Mouse (Mus musculus): Measurements from ENCODE around the gene E030018B13Rik. TPM values are rescaled to one million over a fixed set of nuclear protein-coding genes. Genes with fewer than 3 reads are reported as not detected.

Gene E030018B13Rik
- total RNA-seq (2021) = not detected
- long read RNA-seq, experiment 1 = 0 reads
- long read RNA-seq, experiment 2 = 0 reads

DNA sequence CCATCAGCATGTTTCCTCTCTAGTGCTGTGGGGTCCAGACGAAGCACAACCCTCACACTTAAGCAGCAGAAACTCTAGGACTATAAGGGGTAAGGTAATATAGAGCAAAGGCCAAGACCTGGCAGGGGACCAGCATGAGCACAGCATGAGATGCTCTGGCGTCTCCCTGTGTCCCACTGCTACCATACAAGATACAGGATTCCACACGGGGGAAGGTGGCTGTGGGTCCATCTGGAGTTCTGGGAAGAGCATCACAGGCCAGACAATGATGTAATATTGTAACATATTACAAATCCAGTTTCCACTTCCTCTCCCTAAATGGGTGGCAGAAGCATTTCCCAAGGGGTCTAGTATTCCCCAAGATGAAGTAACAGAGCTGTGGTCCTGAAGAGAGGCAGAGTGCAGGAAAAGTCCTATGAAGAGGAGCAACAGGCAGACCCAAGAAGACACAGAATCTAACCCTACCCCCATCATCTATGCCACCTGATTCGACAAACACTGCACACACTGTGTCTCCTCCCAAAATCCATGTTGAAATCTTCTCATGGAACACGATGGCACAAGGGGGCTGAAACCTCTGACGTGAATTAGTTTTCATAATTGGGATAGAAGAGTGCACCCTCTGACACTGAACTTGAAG is at the start of gene E030018B13Rik:
Gene E030018B13Rik (plus strand): TSS at position 590 of the 640 bp plus-strand sequence.
- intact Hi-C loops (cut with DNase I; ENCODE audit: low total_unique reads) = no loop called here
- no peak for DNase-seq

DNA sequence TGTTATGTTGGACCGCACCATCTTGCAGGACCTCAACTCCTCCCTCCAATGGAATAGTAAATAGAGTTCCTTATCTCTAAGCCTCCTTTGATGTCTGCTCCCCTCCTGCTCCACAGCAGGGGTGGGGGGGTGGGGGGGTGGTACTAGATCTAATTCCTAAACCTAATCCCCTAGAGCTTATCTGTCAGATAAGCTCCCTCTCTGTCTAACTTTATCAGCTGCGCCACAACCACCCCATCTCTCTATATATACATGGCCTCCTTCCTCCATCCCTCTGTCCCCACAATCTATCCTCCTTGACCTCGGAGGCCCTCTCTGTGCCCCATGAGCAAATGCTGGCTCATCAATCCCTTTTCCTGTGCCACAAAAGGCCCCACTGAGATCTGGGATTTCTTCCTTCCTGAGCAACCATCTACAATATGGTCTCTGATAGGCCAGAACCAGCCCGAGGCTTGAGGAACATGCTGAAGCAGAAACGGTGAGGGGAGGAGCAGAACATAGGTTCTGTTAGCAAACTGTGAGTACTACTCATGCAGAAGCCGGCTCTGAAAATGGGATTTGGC is 48.2 kb upstream of the E030018B13Rik start:
- intact Hi-C loops (cut with DNase I; ENCODE audit: low total_unique reads) = no loop called here
- no peak for DNase-seq

DNA sequence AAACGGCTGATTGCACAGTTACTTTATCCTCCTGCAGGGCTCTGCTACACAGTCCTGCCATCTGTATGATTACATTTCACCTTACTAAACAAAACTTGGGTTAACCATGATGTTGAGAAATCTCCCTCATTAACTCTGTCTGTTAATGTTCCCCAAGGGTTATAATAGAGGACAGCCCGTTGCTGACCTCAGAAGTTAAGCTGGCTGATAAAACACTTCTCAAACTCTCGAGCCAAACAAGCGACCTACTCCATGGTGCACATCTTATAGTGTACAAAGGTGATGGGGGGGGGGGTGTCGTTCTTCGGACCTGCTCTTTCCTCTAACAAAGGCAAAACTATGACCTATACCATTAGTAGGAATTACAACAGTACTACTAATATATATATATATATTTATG is 45.0 kb upstream of the E030018B13Rik start:
- intact Hi-C loops (cut with DNase I; ENCODE audit: low total_unique reads) = no loop called here
- DNase-seq = no peak

DNA sequence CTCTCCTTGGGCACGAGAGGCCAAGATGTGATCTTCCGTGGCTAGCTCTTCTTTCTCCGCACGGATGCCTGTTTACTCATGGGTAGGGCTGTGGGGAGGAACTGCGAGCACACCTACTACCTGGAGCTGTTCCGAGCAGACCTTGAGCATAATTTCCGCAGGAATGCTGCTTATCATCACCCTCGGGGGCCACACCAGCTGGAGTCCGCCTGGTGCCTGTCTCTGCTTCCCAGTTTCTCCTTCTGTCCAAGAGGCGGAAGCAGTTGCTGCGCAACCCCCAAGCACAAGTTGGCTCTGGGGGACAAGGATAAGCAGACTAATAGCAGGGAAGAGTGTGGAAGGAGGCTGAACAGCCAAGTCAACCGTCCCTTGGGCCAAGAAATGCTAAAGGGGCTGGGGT is 42.8 kb upstream of the E030018B13Rik start:
- no peak for DNase-seq
- intact Hi-C loops (cut with DNase I; ENCODE audit: low total_unique reads) = no loop called here

- no peak for DNase-seq
- intact Hi-C loops (cut with DNase I; ENCODE audit: low total_unique reads) = no loop called here
These were observed 41.0 kb upstream of the E030018B13Rik start for GRCm38 (mm10) chr7:63875686-63876085.

- DNase-seq = no peak
- intact Hi-C loops (cut with DNase I; ENCODE audit: low total_unique reads) = no loop called here
These were observed 40.0 kb upstream of the E030018B13Rik start for GRCm38 (mm10) chr7:63876640-63877039.

DNA sequence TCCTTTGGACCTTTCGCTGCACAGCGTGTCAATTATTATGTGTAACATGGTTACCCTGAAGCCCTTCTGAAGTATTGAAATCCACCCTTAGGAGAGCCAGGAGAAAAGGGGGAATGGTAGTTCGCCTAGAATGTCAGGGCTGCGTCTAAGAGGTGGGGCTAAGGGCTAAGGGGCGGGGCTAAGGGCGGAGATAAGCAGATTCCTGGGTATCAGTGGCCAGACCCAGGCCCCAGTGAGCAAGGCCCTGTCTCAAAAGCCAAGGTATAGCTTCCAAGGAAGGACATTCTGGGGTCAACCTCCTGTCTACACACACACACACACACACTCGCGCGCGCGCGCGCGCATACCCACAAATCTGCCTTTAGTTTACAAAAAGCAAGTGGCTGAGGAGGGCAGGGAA is 39.0 kb upstream of the E030018B13Rik start:
- no peak for DNase-seq
- intact Hi-C loops (cut with DNase I; ENCODE audit: low total_unique reads) = no loop called here

- intact Hi-C loops (cut with DNase I; ENCODE audit: low total_unique reads) = no loop called here
- DNase-seq = no peak
These were observed 37.1 kb upstream of the E030018B13Rik start for GRCm38 (mm10) chr7:63879583-63879982.

GRCm38 (mm10) chr7:63882739-63883138 is 33.9 kb upstream of the E030018B13Rik start:
- intact Hi-C loops (cut with DNase I; ENCODE audit: low total_unique reads) = no loop called here
- DNase-seq = peak; percentile 33

DNA sequence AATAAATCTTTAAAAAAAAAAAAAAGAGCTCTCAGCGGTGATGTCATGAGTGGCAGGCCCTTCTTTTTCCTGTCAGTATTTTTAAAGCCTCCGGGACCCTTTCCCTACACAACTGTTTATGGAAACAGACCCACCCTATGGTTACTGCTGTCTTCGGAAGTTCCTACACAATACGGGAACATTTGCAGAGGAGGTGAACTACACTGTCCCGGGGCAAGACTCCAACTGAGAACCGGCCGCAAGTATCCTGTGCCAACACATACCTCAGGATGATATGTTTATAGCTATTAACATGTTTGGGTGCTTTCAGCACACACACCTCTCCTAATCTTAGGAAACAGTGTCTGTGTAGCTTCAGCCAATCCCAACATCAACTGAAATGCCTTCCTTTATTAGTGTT is 31.6 kb upstream of the E030018B13Rik start:
- intact Hi-C loops (cut with DNase I; ENCODE audit: low total_unique reads) = no loop called here
- no peak for DNase-seq

GRCm38 (mm10) chr7:63887034-63887551 is 29.6 kb upstream of the E030018B13Rik start:
- intact Hi-C loops (cut with DNase I; ENCODE audit: low total_unique reads) = no loop called here

DNA sequence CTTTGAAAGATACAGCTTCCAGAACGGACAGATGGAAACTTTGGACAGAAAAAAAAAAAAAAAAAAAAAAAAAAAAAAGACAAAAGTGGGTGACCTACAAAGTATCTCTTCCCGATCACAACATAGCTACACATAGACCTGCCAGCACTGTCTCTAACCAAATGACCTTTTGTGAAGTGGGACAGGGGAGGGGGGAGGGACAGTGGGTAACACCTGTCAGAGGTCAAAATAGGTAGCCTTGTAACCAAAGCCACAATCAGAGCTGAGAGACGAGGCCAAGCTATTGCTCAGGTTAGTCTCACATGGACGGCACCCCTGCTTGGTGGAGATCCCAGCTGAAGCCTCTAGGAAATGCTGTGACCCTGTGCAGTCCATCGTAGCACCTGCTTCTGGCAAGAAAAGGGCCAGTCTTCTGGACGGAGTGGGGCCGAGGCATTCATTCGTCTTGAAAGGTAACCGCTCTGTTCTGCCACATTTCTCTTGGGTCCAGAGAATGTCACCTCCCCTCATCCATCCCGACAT is 29.0 kb upstream of the E030018B13Rik start:
- DNase-seq = no peak
- intact Hi-C loops (cut with DNase I; ENCODE audit: low total_unique reads) = no loop called here

More at GRCm38 (mm10) chr7:63887034-63887551, 29.6 kb upstream of the E030018B13Rik start:
- no peak for DNase-seq

DNA sequence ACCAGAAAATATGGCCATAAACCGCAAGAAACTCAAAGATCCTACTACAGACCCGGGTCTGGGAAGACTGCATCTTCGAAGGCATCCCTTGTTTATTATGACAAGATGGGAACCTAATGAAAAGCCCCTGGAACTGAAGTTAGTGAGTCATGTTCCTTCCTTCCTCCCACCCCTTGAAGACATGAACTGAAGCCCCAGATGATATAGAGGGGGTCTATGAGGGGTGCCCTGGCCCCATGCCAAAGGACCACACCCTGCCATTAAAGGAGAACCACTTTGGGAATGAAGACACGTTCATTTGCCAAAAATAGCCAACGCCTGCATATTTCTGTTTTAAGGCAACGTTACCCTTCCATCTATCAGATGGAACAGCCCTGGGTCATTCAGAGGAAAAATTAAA is 28.0 kb upstream of the E030018B13Rik start:
- intact Hi-C loops (cut with DNase I; ENCODE audit: low total_unique reads) = no loop called here
- no peak for DNase-seq

GRCm38 (mm10) chr7:63889116-63889975 is 27.3 kb upstream of the E030018B13Rik start:
- intact Hi-C loops (cut with DNase I; ENCODE audit: low total_unique reads) = no loop called here
- no peak for DNase-seq

GRCm38 (mm10) chr7:63891488-63892075 is 25.1 kb upstream of the E030018B13Rik start:
- intact Hi-C loops (cut with DNase I; ENCODE audit: low total_unique reads) = no loop called here
- DNase-seq = no peak

GRCm38 (mm10) chr7:63893201-63893600 is 23.5 kb upstream of the E030018B13Rik start:
- intact Hi-C loops (cut with DNase I; ENCODE audit: low total_unique reads) = no loop called here
- no peak for DNase-seq

DNA sequence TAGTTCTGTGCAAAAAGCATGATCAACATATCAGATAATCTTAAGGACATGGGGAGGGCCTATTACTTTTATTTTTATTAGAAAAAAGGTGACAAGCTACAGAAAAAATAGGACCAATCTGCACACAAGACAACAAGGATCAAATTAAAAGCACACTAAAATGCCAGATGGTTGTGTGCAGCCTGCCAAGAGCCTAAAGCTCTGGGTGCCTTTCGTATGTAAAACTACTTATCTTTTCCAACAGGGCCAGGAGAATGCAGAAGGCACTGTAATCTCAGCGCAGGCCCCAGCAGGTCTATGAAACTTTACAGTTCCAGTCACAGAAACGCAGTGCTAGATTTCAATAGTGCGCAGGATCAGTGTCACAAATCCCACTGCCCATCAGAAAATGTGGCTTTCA is 22.9 kb upstream of the E030018B13Rik start:
- intact Hi-C loops (cut with DNase I; ENCODE audit: low total_unique reads) = no loop called here

DNA sequence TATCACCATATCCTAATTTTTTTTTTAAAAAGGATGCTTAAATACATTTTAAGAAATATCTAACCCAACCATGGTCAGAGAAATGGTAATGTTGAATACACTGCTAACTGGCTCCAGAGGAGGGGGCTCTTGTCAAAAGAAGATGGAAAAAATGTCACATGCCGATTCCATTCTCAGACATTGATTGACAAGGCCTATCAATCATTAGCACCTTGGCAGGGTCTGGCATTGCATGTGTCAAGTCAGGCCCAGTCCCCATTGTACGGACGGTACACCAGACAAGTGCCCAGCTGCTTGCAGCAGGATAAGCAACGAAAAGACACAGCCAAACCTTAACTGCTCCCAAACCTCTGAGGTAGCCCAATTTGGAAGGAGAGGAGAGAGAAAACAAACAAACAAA is 22.0 kb upstream of the E030018B13Rik start:
- DNase-seq = no peak
- intact Hi-C loops (cut with DNase I; ENCODE audit: low total_unique reads) = no loop called here

More for the DNA sequence above, 22.9 kb upstream of the E030018B13Rik start:
- no peak for DNase-seq

DNA sequence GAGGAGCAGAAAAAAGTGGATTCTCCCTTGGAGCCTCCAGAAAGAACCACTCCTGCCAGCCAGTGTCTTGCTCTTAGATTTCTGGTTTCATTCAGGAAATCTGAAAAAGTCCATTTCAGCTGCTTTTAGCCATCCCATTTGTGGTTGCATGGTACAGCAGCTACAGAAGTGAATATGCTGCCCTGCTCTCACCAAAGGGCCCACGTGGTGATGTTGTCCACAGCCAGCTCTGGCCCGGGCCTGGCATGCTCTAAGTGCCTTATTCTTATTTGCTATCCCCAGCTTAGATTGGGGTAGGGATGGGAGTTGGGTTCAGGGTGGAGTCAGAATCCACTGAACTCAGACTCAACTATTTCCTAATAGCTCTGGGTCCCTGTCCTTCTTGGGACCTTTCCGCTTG is 21.4 kb upstream of the E030018B13Rik start:
- intact Hi-C loops (cut with DNase I; ENCODE audit: low total_unique reads) = no loop called here

More for the DNA sequence above, 21.4 kb upstream of the E030018B13Rik start:
- DNase-seq = no peak

Measured in gastrocnemius, postnatal 14 days (tissue).